Mouse (Mus musculus) bone marrow, adult 2 months (tissue): ENCODE results near the gene Arhgap29. TPM values are rescaled to one million over a fixed set of nuclear protein-coding genes. Genes with fewer than 3 reads are reported as not detected.

Experiments used
- H3K27ac ChIP-seq: fragments of 200-500 bp; 2 replicates; pipeline ENCODE4 v1.5.1; 2012; ENCODE audit warnings: low read depth, mild to moderate bottlenecking, control low read depth, inconsistent platforms, low read length; ENCODE audit not compliant: control insufficient read depth, poor library complexity, insufficient read depth
- H3K4me1 ChIP-seq: fragments of 200-500 bp; 2 replicates; pipeline ENCODE4 v1.6.1; 2011; ENCODE audit warnings: low read length; ENCODE audit not compliant: control insufficient read depth, insufficient read depth
- H3K4me3 ChIP-seq: fragments of 200-500 bp; replicated peaks from 2 replicates; pipeline ENCODE3; 2011; ENCODE audit warnings: mild to moderate bottlenecking, low read depth, low read length, control low read depth; ENCODE audit not compliant: control insufficient read depth
- CTCF ChIP-seq: fragments of 200-500 bp; IDR thresholded peaks from 2 replicates; pipeline ENCODE4 v1.5.1; 2011; ENCODE audit warnings: low read length, control low read depth; ENCODE audit not compliant: control insufficient read depth, insufficient read depth
- POLR2A ChIP-seq: fragments of 200-500 bp; IDR thresholded peaks from 2 replicates; pipeline ENCODE4 v1.6.1; 2011; ENCODE audit warnings: low read depth, mild to moderate bottlenecking, control low read depth, low read length, borderline replicate concordance; ENCODE audit not compliant: control insufficient read depth
- WGBS: fragments of 180-500 bp; shearing (Covaris S2); methylation state at CpG from one replicate; pipeline ENCODE4 v1.1.7; 2018; 5-methylcytosine and 5-hydroxymethylcytosine counted together
- polyA plus RNA-seq: library from polyadenylated mRNA; stranded (reverse); fragments of >200 nt; gene quantifications from 2 replicates; pipeline ENCODE4 v1.2.4, GENCODE M21; 2011; ENCODE audit warnings: low replicate concordance; ENCODE audit not compliant: missing spikeins, insufficient read depth, insufficient read length

Gene Arhgap29
- polyA plus RNA-seq, 1 experiment: 4.5 TPM

- H3K4me1 ChIP-seq: no peaks in the 10 kb centered on the region
- H3K4me3 ChIP-seq: no peak overlapping the region
- no peak overlapping the region for H3K27ac ChIP-seq
- 73% methylated on average over 5 of the region's 5 CpGs for WGBS
- TF ChIP-seq POLR2A (no peak), CTCF (no peak)
Measured at GRCm38 (mm10) chr3:122026676-122027075, 74.3 kb downstream of the Arhgap29 start.

- TF ChIP-seq POLR2A (no peak), CTCF (no peak)
- Histone ChIP-seq H3K4me1 (no peaks in the 10 kb centered on the region), H3K4me3 (no peak overlapping the region), H3K27ac (no peak overlapping the region)
- 85% methylated on average over 8 of the region's 8 CpGs for WGBS
Measured at GRCm38 (mm10) chr3:122027776-122028175, 75.4 kb downstream of the Arhgap29 start.

- WGBS: 75% methylated on average over 9 of the region's 9 CpGs
- Histone ChIP-seq H3K4me3 (no peak overlapping the region), H3K27ac (no peak overlapping the region), H3K4me1 (no peaks in the 10 kb centered on the region)
- TF ChIP-seq CTCF (no peak), POLR2A (no peak)
Measured at GRCm38 (mm10) chr3:122033248-122033837, 81.0 kb downstream of the Arhgap29 start.

- H3K27ac ChIP-seq: no peak overlapping the region
Measured at GRCm38 (mm10) chr3:122034240-122034639, 81.9 kb downstream of the Arhgap29 start.

GRCm38 (mm10) chr3:122035092-122035491 lies 82.8 kb downstream of the Arhgap29 start:
- no peaks in the 10 kb centered on the region for H3K4me1 ChIP-seq
- H3K4me3 ChIP-seq: no peak overlapping the region
- 63% methylated on average over 3 of the region's 3 CpGs for WGBS
- H3K27ac ChIP-seq: no peak overlapping the region
- no peak for TF ChIP-seq CTCF
- TF ChIP-seq POLR2A: no peak

More at GRCm38 (mm10) chr3:122034240-122034639, 81.9 kb downstream of the Arhgap29 start:
- TF ChIP-seq CTCF (no peak), POLR2A (no peak)
- Histone ChIP-seq H3K4me3 (no peak overlapping the region), H3K4me1 (no peaks in the 10 kb centered on the region)
- WGBS: 83% methylated on average over 5 of the region's 5 CpGs

GRCm38 (mm10) chr3:122040522-122040921 lies 88.2 kb downstream of the Arhgap29 start:
- H3K27ac ChIP-seq: no peak overlapping the region
- no peak for TF ChIP-seq CTCF
- no peak for TF ChIP-seq POLR2A
- WGBS: 81% methylated on average over 6 of the region's 6 CpGs
- no peak overlapping the region for H3K4me3 ChIP-seq
- no peaks in the 10 kb centered on the region; the same call in 1 of the 2 replicates for H3K4me1 ChIP-seq

- 4% methylated on average over 8 of the region's 8 CpGs for WGBS
- H3K4me3 ChIP-seq: no peak overlapping the region
- H3K27ac ChIP-seq: no peak overlapping the region
- H3K4me1 ChIP-seq: no peaks in the 10 kb centered on the region; the same call in 1 of the 2 replicates
- TF ChIP-seq CTCF (no peak), POLR2A (no peak)
Measured at GRCm38 (mm10) chr3:122043102-122043501, 90.8 kb downstream of the Arhgap29 start.

GRCm38 (mm10) chr3:122043799-122044547 lies 91.6 kb downstream of the Arhgap29 start, which contains the start of gene Abca4:
Gene Abca4, plus strand, starts transcription at chr3:122044443.
- Histone ChIP-seq H3K4me1 (no peaks in the 10 kb centered on the region; the same call in 1 of the 2 replicates), H3K27ac (no peak within 1 kb of the TSS), H3K4me3 (no peak within 1 kb of the TSS)
- 68% methylated on average over 26 of the region's 26 CpGs for WGBS
- TF ChIP-seq CTCF (no peak), POLR2A (no peak)
